Mouse (Mus musculus) liver, embryonic 14.5 days (tissue): Measurements from ENCODE around the gene Cd151. TPM values are rescaled to one million over a fixed set of nuclear protein-coding genes. Genes with fewer than 3 reads are reported as not detected.
A peak's percentile ranks its signal among the peaks of the same experiment; 100 is the strongest.

ENCODE experiments used
- ATAC-seq: fragments of 200-750 bp; cut with Nextera tagmentation; 2 replicates; pipeline ENCODE4 v1.8.0; 2017; ENCODE audit warnings: moderate number of reproducible peaks, mild to moderate bottlenecking, moderate library complexity; ENCODE audit not compliant: insufficient read depth
- DNase-seq, 3 experiments: peaks; one replicate each; pipeline ENCODE4 v3.0.0-alpha.2; 2012 to 2013; ENCODE audit warnings: low read depth in 3 of 3, low spot score in 3 of 3
- H3K27ac ChIP-seq: fragments of 300-500 bp; sonication (generic); 2 replicates; pipeline ENCODE4 v1.5.1; 2014; ENCODE audit warnings: moderate library complexity, mild to moderate bottlenecking, control low read depth, inconsistent platforms
- H3K27me3 ChIP-seq: fragments of 300-500 bp; sonication (generic); 2 replicates; pipeline ENCODE4 v1.6.1; 2014; ENCODE audit warnings: mild to moderate bottlenecking, low read length, moderate library complexity; ENCODE audit not compliant: control insufficient read depth, insufficient read depth
- H3K36me3 ChIP-seq: fragments of 300-500 bp; sonication (generic); replicated peaks from 2 replicates; pipeline ENCODE4 v1.6.1; 2014; ENCODE audit warnings: low read depth; ENCODE audit not compliant: control insufficient read depth, insufficient read depth
- H3K4me1 ChIP-seq, 2 experiments: fragments of 200-500 bp in 1 of 2; fragments of 300-500 bp in 1 of 2; sonication (generic) in 1 of 2; replicated peaks; 2 replicates each; pipeline ENCODE4 v1.6.1; 2012 to 2014; ENCODE audit warnings: antibody characterized with exemption in 1 of 2, inconsistent platforms in 1 of 2, low read length in 1 of 2; ENCODE audit not compliant: control insufficient read depth in 2 of 2, insufficient read depth in 2 of 2
- H3K4me2 ChIP-seq: fragments of 300-500 bp; sonication (generic); 2 replicates; pipeline ENCODE4 v1.6.1; 2014; ENCODE audit warnings: low read depth, mild to moderate bottlenecking, control low read depth, moderate library complexity
- H3K4me3 ChIP-seq, 2 experiments: fragments of 200-500 bp in 1 of 2; fragments of 300-500 bp in 1 of 2; sonication (generic) in 1 of 2; 2 replicates each; pipeline ENCODE4 v1.5.1; 2012 to 2014; ENCODE audit warnings: low read depth in 2 of 2, low read length in 2 of 2, mild to moderate bottlenecking in 2 of 2, control low read depth in 1 of 2, inconsistent platforms in 1 of 2, moderate library complexity in 1 of 2; ENCODE audit not compliant: insufficient read depth in 1 of 2
- H3K9ac ChIP-seq: fragments of 300-500 bp; sonication (generic); replicated peaks from 2 replicates; pipeline ENCODE4 v1.6.1; 2014; ENCODE audit warnings: mild to moderate bottlenecking, control low read depth, moderate library complexity
- H3K9me3 ChIP-seq: fragments of 300-500 bp; sonication (generic); 2 replicates; pipeline ENCODE4 v1.6.1; 2016; ENCODE audit warnings: low read length, mixed read lengths; ENCODE audit not compliant: control insufficient read depth
- CTCF ChIP-seq: IDR thresholded peaks from 2 replicates; pipeline ENCODE4 v1.5.1; 2016; ENCODE audit warnings: antibody characterized with exemption, low read depth, control low read depth
- EP300 ChIP-seq: IDR thresholded peaks from 2 replicates; pipeline ENCODE4 v1.6.1; 2016; ENCODE audit warnings: antibody characterized with exemption, low read depth
- WGBS: fragments of 180-500 bp; shearing (Covaris S2); extraction: QIAGEN DNeasy Blood & Tissue Kit; methylation state at CpG from one replicate; pipeline ENCODE4 v1.1.7; 2014; ENCODE audit not compliant: insufficient replicate concordance; 5-methylcytosine and 5-hydroxymethylcytosine counted together
- polyA plus RNA-seq, 2 experiments: library from polyadenylated mRNA; depleted of rRNA in 1 of 2; stranded (reverse) in 1 of 2; unstranded in 1 of 2; fragments of >200 nt; fragmentation: Nextera tagmentation in 1 of 2; extraction: Ambion mirVana in 1 of 2; gene quantifications; 2 replicates each; pipeline versions ENCODE4 v1.2.1 to v1.2.3; 2012 to 2014

Cd151 gene
- polyA plus RNA-seq, 2 experiments, result 13.8 to 20.0 TPM

- ATAC-seq, result no peak
These were observed 7.9 kb upstream of the Cd151 start for GRCm38 (mm10) chr7:141459301-141459711.

GRCm38 (mm10) chr7:141460001-141460390, 7.2 kb upstream of the Cd151 start:
- Histone ChIP-seq H3K36me3 (no peaks in the 10 kb centered on the region), H3K4me1 (peaks cover 4 to 7% of the 10 kb centered on the region in 2 experiments), H3K9ac (no peak overlapping the region), H3K9me3 (no peaks in the 10 kb centered on the region), H3K4me2 (no peak overlapping the region), H3K4me3 (no peak overlapping the region), H3K27me3 (peaks cover 49% of the 10 kb centered on the region), H3K27ac (no peak overlapping the region)
- WGBS, result 63% methylated on average over 5 of the region's 5 CpGs
- TF ChIP-seq CTCF, result no peak
- TF ChIP-seq EP300, result no peak
- ATAC-seq (no peak), DNase-seq (no peak)

More at GRCm38 (mm10) chr7:141459301-141459711, 7.9 kb upstream of the Cd151 start:
- DNase-seq, result no peak
- peaks cover 7 to 12% of the 10 kb centered on the region in 2 experiments for H3K4me1 ChIP-seq
- TF ChIP-seq CTCF, result no peak
- H3K9ac ChIP-seq, result no peak overlapping the region
- peaks cover 42% of the 10 kb centered on the region for H3K27me3 ChIP-seq
- H3K36me3 ChIP-seq, result no peaks in the 10 kb centered on the region
- no peak overlapping the region for H3K4me3 ChIP-seq
- H3K4me2 ChIP-seq, result no peak overlapping the region
- no peaks in the 10 kb centered on the region for H3K9me3 ChIP-seq
- WGBS, result 88% methylated on average over 17 of the region's 17 CpGs
- no peak overlapping the region for H3K27ac ChIP-seq

- no peaks in the 10 kb centered on the region for H3K36me3 ChIP-seq
- H3K27ac ChIP-seq, result no peak within 1 kb of the TSS
- peak within 1 kb of the TSS; percentile 55 for H3K4me2 ChIP-seq
- DNase-seq (no peak), ATAC-seq (no peak)
- no peaks in the 10 kb centered on the region for H3K9me3 ChIP-seq
- WGBS, result 57% methylated on average over 15 of the region's 15 CpGs
- H3K4me1 ChIP-seq, result peaks cover 4 to 7% of the 10 kb centered on the region in 2 experiments
- H3K4me3 ChIP-seq, result peak within 1 kb of the TSS; percentile 13 to 52; a peak in 3 of 4 replicates
- H3K9ac ChIP-seq, result peak within 1 kb of the TSS; percentile 21; the same call in 1 of the 2 replicates
- TF ChIP-seq CTCF (no peak), EP300 (no peak)
- H3K27me3 ChIP-seq, result peaks cover 54% of the 10 kb centered on the region
These were observed 6.6 kb upstream of the Cd151 start, which contains the start of gene Cracr2b for GRCm38 (mm10) chr7:141460391-141461113. Gene Cracr2b (plus strand): TSS chr7:141461094.

- no peak for ATAC-seq
- peaks cover 3% of the 10 kb centered on the region in 2 experiments for H3K4me1 ChIP-seq
- H3K27ac ChIP-seq, result no peak overlapping the region
- peak overlapping the region; percentile 55 for H3K4me2 ChIP-seq
- no peak for DNase-seq
- peak overlapping the region; percentile 13 to 52; a peak in 3 of 4 replicates for H3K4me3 ChIP-seq
- peak overlapping the region; percentile 21; the same call in 1 of the 2 replicates for H3K9ac ChIP-seq
- TF ChIP-seq EP300 (no peak), CTCF (peak; percentile 20; the same call in 1 of the 2 replicates)
- peaks cover 63% of the 10 kb centered on the region for H3K27me3 ChIP-seq
- WGBS, result 3% methylated on average over 59 of the region's 59 CpGs
- no peaks in the 10 kb centered on the region for H3K36me3 ChIP-seq
- no peaks in the 10 kb centered on the region for H3K9me3 ChIP-seq
These were observed 5.5 kb upstream of the Cd151 start for GRCm38 (mm10) chr7:141461521-141462332.

GRCm38 (mm10) chr7:141462333-141462821, 4.8 kb upstream of the Cd151 start:
- Histone ChIP-seq H3K4me3 (0 out of 4 replicates have a peak overlapping the region, but pooled peaks of 1 of the 2 experiments have one; percentile 3), H3K27me3 (peaks cover 63% of the 10 kb centered on the region), H3K9ac (no peak overlapping the region), H3K4me1 (peaks cover 6 to 7% of the 10 kb centered on the region in 2 experiments), H3K9me3 (no peaks in the 10 kb centered on the region), H3K36me3 (no peaks in the 10 kb centered on the region), H3K27ac (no peak overlapping the region), H3K4me2 (peak overlapping the region; percentile 55)
- no peak for TF ChIP-seq CTCF
- TF ChIP-seq EP300, result no peak
- ATAC-seq (no peak), DNase-seq (no peak)
- 18% methylated on average over 5 of the region's 5 CpGs for WGBS
